Mouse (Mus musculus) myocyte (in vitro differentiated cells): ENCODE measurements at regions not wholly inside any gene's neighbourhood (a gene's known extent, or its start where the extent isn't known, plus 50 kb on each side); places are given as distances from the start of the nearest gene placed in this dataset.

Source experiments
- H3K27me3 ChIP-seq: one replicate; pipeline ENCODE4 v1.6.1; 2011; ENCODE audit not compliant: control insufficient read depth, insufficient read depth, insufficient read length
- H3K36me3 ChIP-seq: one replicate; pipeline ENCODE4 v1.6.1; 2011; ENCODE audit not compliant: control insufficient read depth, insufficient read depth
- H3K4me2 ChIP-seq: one replicate; pipeline ENCODE4 v1.6.1; 2011; ENCODE audit warnings: low read depth, control low read depth
- H3K4me3 ChIP-seq: one replicate; pipeline ENCODE4 v1.5.1; 2011; ENCODE audit warnings: mild to moderate bottlenecking, control low read depth, moderate library complexity
- H3K79me2 ChIP-seq: one replicate; pipeline ENCODE4 v1.6.1; 2011; ENCODE audit not compliant: control insufficient read depth, insufficient read depth
- H3ac ChIP-seq: one replicate; pipeline ENCODE4 v1.6.1; 2011; ENCODE audit not compliant: control insufficient read depth, insufficient read length
- CEBPB ChIP-seq: IDR thresholded peaks from 2 replicates; pipeline ENCODE4 v1.6.1; 2011; ENCODE audit warnings: mild to moderate bottlenecking, moderate library complexity; ENCODE audit not compliant: poor library complexity, insufficient read depth, severe bottlenecking
- E2F4 ChIP-seq: IDR thresholded peaks from one replicate; pipeline ENCODE4 v1.6.1; 2011; ENCODE audit warnings: mild to moderate bottlenecking, control low read depth, moderate library complexity; ENCODE audit not compliant: insufficient read depth
- MAX ChIP-seq: IDR thresholded peaks from one replicate; pipeline ENCODE4 v1.6.1; 2011; ENCODE audit warnings: low read depth, mild to moderate bottlenecking, control low read depth
- MYOD1 ChIP-seq, 3 experiments: IDR thresholded peaks; one replicate each; pipeline ENCODE4 v1.6.1; 2011; ENCODE audit warnings: control low read depth in 2 of 3, low read depth in 2 of 3, mild to moderate bottlenecking in 2 of 3, moderate library complexity in 1 of 3; ENCODE audit not compliant: insufficient read length in 2 of 3, control insufficient read depth in 1 of 3
- MYOG ChIP-seq, 3 experiments: IDR thresholded peaks; one replicate each; pipeline ENCODE4 v1.6.1; 2011; ENCODE audit warnings: control low read depth in 2 of 3, low read depth in 2 of 3, mild to moderate bottlenecking in 2 of 3; ENCODE audit not compliant: insufficient read length in 2 of 3, control insufficient read depth in 1 of 3, insufficient read depth in 1 of 3
- POLR2A ChIP-seq: IDR thresholded peaks from one replicate; pipeline ENCODE4 v1.6.1; 2011; ENCODE audit warnings: low read depth, mild to moderate bottlenecking, control low read depth, moderate library complexity; ENCODE audit not compliant: insufficient read length
- POLR2AphosphoS2 ChIP-seq: IDR thresholded peaks from one replicate; pipeline ENCODE4 v1.6.1; 2011; ENCODE audit warnings: low read depth, control low read depth; ENCODE audit not compliant: insufficient read length
- REST ChIP-seq: IDR thresholded peaks from one replicate; pipeline ENCODE4 v1.6.1; 2011; ENCODE audit warnings: mild to moderate bottlenecking, control low read depth, moderate library complexity; ENCODE audit not compliant: insufficient read depth, insufficient read length
- SRF ChIP-seq: IDR thresholded peaks from one replicate; pipeline ENCODE4 v1.6.1; 2011; ENCODE audit warnings: low read depth; ENCODE audit not compliant: control insufficient read depth, insufficient read length
- TCF12 ChIP-seq: IDR thresholded peaks from one replicate; pipeline ENCODE4 v1.6.1; 2011; ENCODE audit warnings: mild to moderate bottlenecking, control low read depth; ENCODE audit not compliant: poor library complexity, insufficient read depth, severe bottlenecking
- TCF3 ChIP-seq: IDR thresholded peaks from one replicate; pipeline ENCODE4 v1.6.1; 2011; ENCODE audit warnings: low read depth, control low read depth; ENCODE audit not compliant: insufficient read length
- USF1 ChIP-seq: IDR thresholded peaks from one replicate; pipeline ENCODE4 v1.6.1; 2011; ENCODE audit warnings: low read depth, mild to moderate bottlenecking, control low read depth, moderate library complexity

- TF ChIP-seq POLR2AphosphoS2 (no peak), SRF (no peak), TCF12 (no peak), USF1 (no peak), E2F4 (no peak), MYOG (IDR thresholded peaks at IDR 0.05; ENCODE audit: control insufficient read depth in 1 of 3, insufficient read depth in 1 of 3, insufficient read length in 2 of 3, low read depth in 2 of 3) (no peak), POLR2A (no peak), MYOD1 (IDR thresholded peaks at IDR 0.05; ENCODE audit: control insufficient read depth in 1 of 3, insufficient read length in 2 of 3, low read depth in 2 of 3) (no peak), REST (no peak), MAX (no peak), CEBPB (no peak), TCF3 (no peak)
- H3K36me3 ChIP-seq = no peaks in the 10 kb centered on the region
- H3ac ChIP-seq = no peak overlapping the region
Measured at GRCm38 (mm10) chr16:70045547-70045946, 182.0 kb upstream of the Speer2 start.

GRCm38 (mm10) chr16:70046009-70046408 is 182.5 kb upstream of the Speer2 start:
- TF ChIP-seq POLR2A = no peak
- TF ChIP-seq SRF = no peak
- Histone ChIP-seq H3K79me2 (no peaks in the 10 kb centered on the region), H3ac (no peak overlapping the region), H3K4me3 (no peak overlapping the region), H3K27me3 (no peaks in the 10 kb centered on the region), H3K4me2 (no peak overlapping the region), H3K36me3 (no peaks in the 10 kb centered on the region)

More at GRCm38 (mm10) chr16:70045547-70045946, 182.0 kb upstream of the Speer2 start:
- Histone ChIP-seq H3K79me2 (no peaks in the 10 kb centered on the region), H3K4me3 (no peak overlapping the region), H3K27me3 (no peaks in the 10 kb centered on the region), H3K4me2 (no peak overlapping the region)

- no peaks in the 10 kb centered on the region for H3K27me3 ChIP-seq
- H3ac ChIP-seq = no peak overlapping the region
- H3K36me3 ChIP-seq = no peaks in the 10 kb centered on the region
- no peaks in the 10 kb centered on the region for H3K79me2 ChIP-seq
- H3K4me2 ChIP-seq = no peak overlapping the region
- TF ChIP-seq TCF3 (no peak), MYOG (IDR thresholded peaks at IDR 0.05; ENCODE audit: control insufficient read depth in 1 of 3, insufficient read depth in 1 of 3, insufficient read length in 2 of 3, low read depth in 2 of 3) (no peak), SRF (no peak), REST (no peak), POLR2AphosphoS2 (no peak), E2F4 (no peak), CEBPB (no peak), MYOD1 (IDR thresholded peaks at IDR 0.05; ENCODE audit: control insufficient read depth in 1 of 3, insufficient read length in 2 of 3, low read depth in 2 of 3) (no peak), POLR2A (no peak), USF1 (no peak), TCF12 (no peak), MAX (no peak)
- no peak overlapping the region for H3K4me3 ChIP-seq
Measured at GRCm38 (mm10) chr16:70049850-70050249, 186.3 kb upstream of the Speer2 start.

- Histone ChIP-seq H3K36me3 (no peaks in the 10 kb centered on the region), H3K27me3 (no peaks in the 10 kb centered on the region), H3ac (no peak overlapping the region), H3K4me2 (no peak overlapping the region), H3K79me2 (no peaks in the 10 kb centered on the region), H3K4me3 (no peak overlapping the region)
- no peak for TF ChIP-seq POLR2AphosphoS2
Measured at GRCm38 (mm10) chr16:70071471-70071870, 207.9 kb upstream of the Speer2 start.

- H3K27me3 ChIP-seq = no peaks in the 10 kb centered on the region
- TF ChIP-seq MAX = no peak
- no peak for TF ChIP-seq TCF3
- no peak for TF ChIP-seq USF1
- no peak for TF ChIP-seq CEBPB
- TF ChIP-seq E2F4 = no peak
- TF ChIP-seq SRF = no peak
- no peak for TF ChIP-seq POLR2AphosphoS2
- no peak overlapping the region for H3ac ChIP-seq
- no peak overlapping the region for H3K4me3 ChIP-seq
- H3K79me2 ChIP-seq = no peaks in the 10 kb centered on the region
- H3K4me2 ChIP-seq = no peak overlapping the region
- no peaks in the 10 kb centered on the region for H3K36me3 ChIP-seq
Measured at GRCm38 (mm10) chr16:70073740-70074139, 210.2 kb upstream of the Speer2 start.

GRCm38 (mm10) chr16:70079497-70079896 is 216.0 kb upstream of the Speer2 start:
- H3K27me3 ChIP-seq = no peaks in the 10 kb centered on the region
- H3K4me3 ChIP-seq = no peak overlapping the region
- no peak overlapping the region for H3K4me2 ChIP-seq
- H3ac ChIP-seq = no peak overlapping the region
- no peaks in the 10 kb centered on the region for H3K79me2 ChIP-seq
- no peaks in the 10 kb centered on the region for H3K36me3 ChIP-seq
- TF ChIP-seq CEBPB (no peak), USF1 (no peak), TCF12 (no peak), POLR2A (no peak), E2F4 (no peak), REST (no peak)
